Mouse (Mus musculus): ENCODE measurements at regions not wholly inside any gene's neighbourhood (a gene's known extent, or its start where the extent isn't known, plus 50 kb on each side); places are given as distances from the start of the nearest gene placed in this dataset.
A peak's percentile ranks its signal among the peaks of the same experiment; 100 is the strongest.
"Not testable (repeated sequence)": the region's sequence is repeated elsewhere in the genome, so short reads cannot be mapped to it uniquely, and the experiment has no call there.

DNA sequence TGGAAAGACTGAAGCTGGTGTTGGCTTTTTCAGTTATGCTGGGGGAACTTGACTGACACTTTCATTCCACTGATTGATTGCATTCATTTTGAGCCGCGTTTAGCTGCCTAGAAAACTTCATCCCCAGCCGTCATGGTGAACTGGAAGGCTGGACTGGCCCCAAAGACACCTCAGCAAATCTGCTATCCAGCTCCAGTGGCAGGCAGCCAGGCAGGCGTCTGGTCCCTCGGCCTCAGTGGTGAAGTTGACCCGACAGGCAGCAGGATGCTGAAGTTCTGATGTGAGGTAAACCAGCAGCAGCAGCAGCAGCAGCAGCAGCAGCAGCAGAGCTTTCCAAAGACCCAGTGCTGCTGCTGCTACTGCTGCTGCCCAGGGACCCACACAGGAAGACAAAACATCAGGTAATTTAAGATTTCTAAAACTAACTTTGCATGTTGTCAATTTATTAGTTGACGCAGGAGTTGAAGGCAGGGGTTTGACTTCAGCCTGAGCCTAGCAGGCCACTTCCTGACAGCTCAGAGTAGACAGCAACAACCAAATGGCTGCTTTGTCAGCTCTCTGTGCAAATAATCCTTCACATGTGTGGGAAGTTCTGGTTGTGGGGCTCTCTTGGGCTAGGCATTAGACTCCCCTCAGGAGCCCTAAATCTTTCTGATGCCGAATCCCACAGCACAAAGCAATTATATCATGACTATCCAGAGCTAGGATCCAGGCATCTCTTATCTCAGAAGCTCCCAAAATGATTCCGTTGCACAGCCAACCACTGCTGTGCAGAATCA, 200.4 kb upstream of the Nhs start:
- DNase-seq (ENCODE audit: low spot score in 2 of 2): no peak

DNA sequence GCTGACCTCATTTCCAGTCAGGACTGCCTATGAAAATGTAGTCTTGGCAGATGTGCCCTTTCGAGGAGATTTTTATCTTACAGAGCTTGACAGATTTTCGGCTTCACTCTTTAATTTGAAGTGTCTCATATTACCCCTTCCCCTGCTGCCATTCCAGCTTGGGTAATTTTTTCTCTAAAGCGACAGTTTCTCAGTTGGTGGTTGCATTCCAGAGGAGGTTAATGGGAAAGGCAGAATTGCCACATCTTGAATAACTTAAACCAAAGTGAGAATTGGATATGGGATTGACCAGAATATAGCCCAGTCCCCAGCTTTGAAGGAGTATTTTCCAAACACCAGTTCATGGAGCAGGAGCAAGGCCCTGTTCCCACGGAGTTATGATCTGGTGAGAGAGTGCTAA, 188.8 kb upstream of the Nhs start:
- no peak for DNase-seq (ENCODE audit: low spot score in 2 of 2)
- intact Hi-C loops (cut with DNase I): no loop called here

More for the DNA sequence above, 200.4 kb upstream of the Nhs start:
- intact Hi-C loops (cut with DNase I): no loop called here

GRCm38 (mm10) chrX:162347886-162348285, 188.4 kb upstream of the Nhs start:
- DNase-seq (ENCODE audit: low spot score in 2 of 2): no peak
- intact Hi-C loops (cut with DNase I): no loop called here

- intact Hi-C loops (cut with DNase I): no loop called here
- no peak for DNase-seq (ENCODE audit: low spot score in 2 of 2)
Measured at GRCm38 (mm10) chrX:162345497-162346143, 186.1 kb upstream of the Nhs start.

DNA sequence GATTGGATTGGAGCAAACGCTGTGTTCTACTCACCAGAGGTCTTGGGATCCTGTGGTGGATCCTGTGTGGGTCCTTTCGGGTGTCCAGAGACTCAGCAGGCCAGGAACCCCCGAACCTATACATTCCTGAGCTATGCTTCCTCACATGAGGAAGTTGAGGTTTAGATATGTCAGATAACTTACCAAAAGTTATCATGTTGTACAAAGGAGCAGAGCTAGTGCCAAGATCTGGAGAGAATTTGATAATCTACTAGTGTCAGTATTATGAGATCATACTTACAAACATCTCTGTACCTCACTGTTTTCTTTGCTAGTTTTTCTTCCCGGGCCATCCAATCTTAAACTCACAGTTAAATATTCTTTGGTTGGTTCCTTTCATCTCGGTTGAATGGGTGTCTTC, 172.6 kb upstream of the Nhs start:
- no peak for DNase-seq (ENCODE audit: low spot score in 2 of 2)
- intact Hi-C loops (cut with DNase I): no loop called here

GRCm38 (mm10) chrX:162307646-162308045, 148.1 kb upstream of the Nhs start:
- DNase-seq (ENCODE audit: low spot score in 2 of 2): no peak
- intact Hi-C loops (cut with DNase I): no loop called here

GRCm38 (mm10) chrX:162304145-162304544, 144.6 kb upstream of the Nhs start:
- intact Hi-C loops (cut with DNase I): no loop called here
- no peak for DNase-seq (ENCODE audit: low spot score in 2 of 2)

DNA sequence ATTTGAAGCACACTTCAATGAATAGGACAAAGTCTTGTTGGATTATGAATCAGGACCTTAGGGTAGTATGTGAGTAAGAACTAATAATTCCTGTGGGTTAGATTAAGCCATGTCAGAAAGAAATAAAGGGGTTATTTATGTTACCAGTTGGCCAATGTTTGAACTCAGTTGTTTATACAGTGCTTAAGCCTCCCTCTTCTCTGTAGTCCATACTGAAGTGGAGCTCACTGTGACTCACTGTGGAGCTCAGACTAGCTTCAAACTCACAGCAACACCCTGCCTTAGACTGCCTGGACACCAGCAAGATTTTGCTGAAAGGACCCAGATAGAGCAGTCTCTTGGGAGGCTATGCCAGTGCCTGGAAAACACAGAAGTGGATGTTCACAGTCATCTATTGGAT, 143.3 kb upstream of the Nhs start:
- DNase-seq (ENCODE audit: low spot score in 2 of 2): no peak
- intact Hi-C loops (cut with DNase I): no loop called here

- no peak for DNase-seq (ENCODE audit: low spot score in 2 of 2)
- intact Hi-C loops (cut with DNase I): no loop called here
Measured at GRCm38 (mm10) chrX:162291234-162291633, 131.7 kb upstream of the Nhs start.

DNA sequence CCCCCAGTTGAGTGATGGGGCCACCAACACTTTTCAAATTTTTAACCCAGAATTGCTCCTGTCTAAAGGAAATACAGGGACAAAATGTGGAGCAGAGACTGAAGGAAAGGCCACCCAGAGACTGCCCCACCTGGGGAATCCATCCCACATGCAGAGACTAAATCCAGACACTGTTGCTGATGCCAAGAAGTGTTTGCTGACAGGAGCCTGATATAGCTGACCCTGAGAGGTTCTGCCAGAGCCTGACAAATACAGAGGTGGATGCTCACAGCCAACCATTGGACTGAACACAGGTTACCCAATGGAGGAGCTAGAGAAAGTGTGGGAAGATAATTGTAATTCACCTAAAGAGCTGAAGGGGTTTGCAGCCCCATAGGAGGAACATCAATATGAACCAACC, 126.6 kb upstream of the Nhs start:
- DNase-seq (ENCODE audit: low spot score in 2 of 2); intact Hi-C loops (cut with DNase I): not testable (repeated sequence)

DNA sequence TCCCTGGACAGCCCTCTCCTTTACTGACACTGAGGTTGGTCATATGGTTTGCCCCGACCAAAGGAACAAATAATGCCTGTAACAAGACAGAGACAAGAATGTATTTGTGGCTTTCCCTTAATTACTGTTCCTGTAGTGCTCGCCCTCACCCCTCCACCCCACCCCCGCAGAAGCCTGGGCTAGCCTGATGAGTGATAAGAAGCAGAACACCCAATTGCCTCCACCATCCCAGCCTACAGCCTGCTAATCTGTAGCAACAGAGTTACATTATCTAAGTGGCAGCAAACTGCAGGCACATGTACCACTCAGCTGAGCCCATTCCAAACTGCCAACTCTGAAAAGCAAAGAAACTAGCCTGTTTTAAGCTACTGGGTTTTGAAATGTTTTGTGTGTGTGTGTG, 124.7 kb upstream of the Nhs start:
- intact Hi-C loops (cut with DNase I): no loop called here
- no peak for DNase-seq (ENCODE audit: low spot score in 2 of 2)

DNA sequence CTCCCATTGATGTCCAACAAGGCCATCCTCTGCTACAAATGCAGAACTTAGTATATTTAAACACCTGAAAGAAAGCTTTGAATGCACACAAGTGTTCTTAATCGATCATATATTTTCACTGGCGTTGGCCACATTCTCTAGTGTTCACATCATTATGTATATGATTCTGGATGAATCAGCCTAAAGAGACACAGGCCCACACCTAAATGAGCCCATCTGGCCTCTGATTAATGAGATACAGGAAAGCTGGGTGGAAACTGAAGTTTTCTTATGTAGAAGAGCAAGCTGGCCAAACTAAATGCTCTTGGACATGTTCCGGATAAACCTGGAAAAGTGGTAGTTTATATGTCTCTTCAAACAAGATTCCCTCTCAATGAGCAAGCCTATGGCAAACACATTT, 123.2 kb upstream of the Nhs start:
- no peak for DNase-seq (ENCODE audit: low spot score in 2 of 2)
- intact Hi-C loops (cut with DNase I): no loop called here

- peak; percentile 8 to 28 for DNase-seq (ENCODE audit: low spot score in 2 of 2)
- intact Hi-C loops (cut with DNase I): no loop called here
Measured at GRCm38 (mm10) chrX:162278834-162279708, 119.5 kb upstream of the Nhs start.

- intact Hi-C loops (cut with DNase I): no loop called here
- no peak for DNase-seq (ENCODE audit: low spot score in 2 of 2)
Measured at GRCm38 (mm10) chrX:162274581-162274980, 115.1 kb upstream of the Nhs start.

DNA sequence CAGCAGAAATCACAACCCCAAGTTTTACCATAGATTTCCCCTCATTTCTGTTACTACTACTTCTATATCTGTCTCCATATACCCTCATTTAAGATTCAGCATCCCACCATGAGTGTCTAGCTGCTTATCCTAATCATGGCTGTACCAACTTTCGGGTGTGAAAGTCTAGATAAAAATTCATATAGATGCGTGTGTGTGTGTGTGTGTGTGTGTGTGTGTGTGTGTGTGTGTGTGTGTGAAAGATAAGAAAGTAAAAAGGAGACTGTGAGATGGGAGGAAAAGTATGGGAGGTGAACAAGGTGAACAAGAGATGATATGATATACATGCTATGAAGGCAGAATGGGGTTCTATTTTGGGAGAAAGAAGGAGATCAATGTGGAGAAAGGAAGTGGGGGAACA, 111.7 kb upstream of the Nhs start:
- no peak for DNase-seq (ENCODE audit: low spot score in 2 of 2)
- intact Hi-C loops (cut with DNase I): no loop called here

- no peak for DNase-seq (ENCODE audit: low spot score in 2 of 2)
- intact Hi-C loops (cut with DNase I): no loop called here
Measured at GRCm38 (mm10) chrX:162268918-162269317, 109.4 kb upstream of the Nhs start.

GRCm38 (mm10) chrX:162268112-162268511, 108.6 kb upstream of the Nhs start:
- DNase-seq (ENCODE audit: low spot score in 2 of 2): no peak
- intact Hi-C loops (cut with DNase I): no loop called here

DNA sequence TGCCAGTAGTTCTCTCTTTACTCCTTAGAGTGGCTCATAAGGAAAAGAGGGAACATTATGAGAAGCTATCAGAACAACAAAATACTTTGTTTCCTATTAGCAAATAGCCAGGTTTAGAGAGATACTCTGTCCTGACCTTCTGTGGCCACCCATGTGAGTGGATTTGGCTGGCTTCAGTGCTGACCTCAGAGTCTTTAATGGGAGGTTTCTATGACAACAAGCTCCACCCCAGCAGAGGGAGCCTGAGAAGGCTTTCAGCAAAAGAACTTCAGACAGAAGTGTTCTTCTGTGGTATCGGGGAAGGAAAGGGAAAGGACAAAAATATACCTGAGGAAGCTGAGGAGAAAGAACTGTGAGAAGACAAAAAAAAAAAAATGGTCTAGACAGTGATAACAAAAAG, 108.1 kb upstream of the Nhs start:
- DNase-seq (ENCODE audit: low spot score in 2 of 2): no peak

DNA sequence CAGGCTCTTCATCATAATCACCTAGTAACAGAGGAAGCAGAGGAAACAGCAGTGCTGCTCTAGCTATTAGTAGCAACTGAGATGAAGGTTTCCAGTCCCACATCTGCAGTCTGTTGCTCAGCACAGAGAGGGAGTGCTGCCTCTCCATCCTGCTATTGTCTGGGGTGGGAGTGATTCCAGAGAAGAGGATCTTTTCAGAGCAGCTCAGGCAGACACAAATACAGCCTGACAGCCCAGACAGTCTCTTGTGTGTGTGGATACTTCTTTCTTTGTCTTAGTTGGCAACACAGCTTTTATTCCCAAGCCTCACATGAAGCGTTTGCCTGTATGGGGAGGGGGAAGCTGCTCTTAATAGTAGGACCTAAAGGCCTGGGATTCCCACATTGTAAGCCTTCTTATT, 107.2 kb upstream of the Nhs start:
- intact Hi-C loops (cut with DNase I): no loop called here
- no peak for DNase-seq (ENCODE audit: low spot score in 2 of 2)

More for the DNA sequence above, 108.1 kb upstream of the Nhs start:
- intact Hi-C loops (cut with DNase I): no loop called here

- DNase-seq (ENCODE audit: low spot score in 2 of 2): no peak
- intact Hi-C loops (cut with DNase I): no loop called here
Measured at GRCm38 (mm10) chrX:162257398-162257797, 97.9 kb upstream of the Nhs start.

- intact Hi-C loops (cut with DNase I): no loop called here
- no peak for DNase-seq (ENCODE audit: low spot score in 2 of 2)
Measured at GRCm38 (mm10) chrX:162255873-162256272, 96.3 kb upstream of the Nhs start.

All from left cerebral cortex, postnatal 36 days (tissue).